Mouse (Mus musculus) adrenal gland, postnatal 25 days (tissue): ENCODE measurements around the gene Sgcd. TPM values are rescaled to one million over a fixed set of nuclear protein-coding genes. Genes with fewer than 3 reads are reported as not detected.
"Not testable (repeated sequence)": the region's sequence is repeated elsewhere in the genome, so short reads cannot be mapped to it uniquely, and the experiment has no call there.

Experiments
- DNase-seq: peaks from one replicate; pipeline ENCODE4 v3.0.0; 2021; ENCODE audit warnings: mixed read lengths
- total RNA-seq: library from RNA; stranded (reverse); gene quantifications from 2 replicates; pipeline ENCODE4 v1.2.3, GENCODE M21; 2021

Gene Sgcd
- total RNA-seq, 1 experiment from 2014 or later = 6.6 TPM

DNA sequence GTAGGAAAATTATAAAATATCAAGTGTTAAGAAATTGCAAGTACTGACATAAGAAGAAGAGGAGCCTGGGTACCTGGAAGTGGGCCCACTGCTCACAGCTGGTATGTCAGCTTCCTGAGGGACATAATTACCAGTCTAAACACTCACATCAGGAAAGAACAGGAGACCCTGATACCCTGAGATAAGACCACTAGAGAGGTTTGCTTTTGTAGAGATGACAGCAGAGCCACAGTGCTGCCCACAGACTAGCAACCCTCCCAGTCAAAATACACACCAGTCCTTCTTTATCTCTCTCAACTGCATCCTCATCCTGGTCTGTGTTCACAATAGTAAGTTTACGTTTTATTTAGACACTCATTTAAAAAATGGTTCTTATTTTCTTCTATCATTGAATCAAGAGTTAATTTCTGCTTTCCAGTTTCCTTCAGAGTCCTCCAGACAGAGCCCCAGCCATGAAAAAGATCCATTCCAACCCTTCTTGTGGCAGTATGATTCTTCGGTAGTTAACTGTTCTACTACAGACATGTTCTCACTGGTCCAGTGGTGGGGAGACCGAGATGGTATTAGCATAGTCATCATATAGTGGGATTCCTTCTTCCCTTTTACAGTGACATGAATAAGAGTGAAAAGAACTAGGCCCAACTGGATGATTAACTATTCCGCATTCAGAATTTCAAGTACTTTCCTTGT lies 211.4 kb downstream of the Sgcd start:
- no peak for DNase-seq

DNA sequence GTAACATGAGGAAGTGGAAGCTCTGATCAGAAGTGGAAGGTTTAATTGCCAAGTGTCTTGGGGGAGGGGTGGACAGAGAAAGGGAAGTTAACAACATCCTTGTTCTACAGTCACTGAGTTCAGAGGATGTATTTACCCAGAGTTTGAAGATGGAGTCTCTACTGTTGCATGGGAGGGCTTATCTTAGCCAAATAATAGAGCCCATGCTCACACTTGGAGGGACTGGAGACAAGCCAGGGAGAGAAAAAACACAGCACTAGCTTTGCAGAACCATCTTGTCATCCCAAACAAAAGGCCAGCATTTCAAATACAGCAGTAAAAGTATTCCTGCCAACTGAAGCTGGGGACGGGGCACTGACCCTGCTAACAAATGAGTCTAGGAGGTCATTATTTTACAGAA lies 212.8 kb downstream of the Sgcd start:
- no peak for DNase-seq

DNA sequence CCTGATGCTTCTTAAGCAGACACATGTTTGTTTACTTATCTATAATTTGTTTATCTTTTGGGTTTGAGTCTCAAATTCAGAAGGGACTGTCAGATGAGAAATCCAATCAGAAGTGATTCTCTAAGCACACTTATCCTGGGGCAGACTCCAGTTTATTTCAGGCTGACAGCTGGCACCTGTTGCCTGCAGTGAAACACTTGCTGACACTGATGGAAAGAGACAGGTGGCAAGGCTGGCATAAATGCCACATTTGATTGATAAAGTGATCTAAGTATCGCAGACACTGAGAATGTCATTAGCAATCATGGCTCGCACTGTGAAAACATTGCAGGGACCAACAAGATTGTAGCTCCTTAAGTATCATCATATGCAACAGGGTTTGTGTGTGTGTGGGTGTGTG lies 222.9 kb downstream of the Sgcd start:
- DNase-seq = no peak

DNA sequence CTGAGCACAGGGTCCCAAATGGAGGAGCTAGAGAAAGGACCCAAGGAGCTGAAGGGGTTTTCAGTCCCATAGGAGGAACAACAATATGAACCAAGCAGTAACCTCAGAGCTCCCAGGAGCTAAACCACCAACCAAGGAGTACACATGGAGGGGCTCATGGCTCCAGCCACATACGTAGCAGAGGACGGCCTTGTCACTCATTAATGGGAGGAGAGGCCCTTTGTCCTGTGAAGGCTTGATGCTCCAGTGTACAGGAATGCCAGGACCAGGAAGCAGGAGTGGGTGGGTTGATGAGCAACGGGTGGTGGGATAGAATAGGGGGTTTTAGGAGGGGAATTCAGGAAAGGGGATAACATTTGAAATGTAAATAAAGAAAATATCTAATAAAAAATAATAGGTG lies 225.2 kb downstream of the Sgcd start:
- not testable (repeated sequence) for DNase-seq

DNA sequence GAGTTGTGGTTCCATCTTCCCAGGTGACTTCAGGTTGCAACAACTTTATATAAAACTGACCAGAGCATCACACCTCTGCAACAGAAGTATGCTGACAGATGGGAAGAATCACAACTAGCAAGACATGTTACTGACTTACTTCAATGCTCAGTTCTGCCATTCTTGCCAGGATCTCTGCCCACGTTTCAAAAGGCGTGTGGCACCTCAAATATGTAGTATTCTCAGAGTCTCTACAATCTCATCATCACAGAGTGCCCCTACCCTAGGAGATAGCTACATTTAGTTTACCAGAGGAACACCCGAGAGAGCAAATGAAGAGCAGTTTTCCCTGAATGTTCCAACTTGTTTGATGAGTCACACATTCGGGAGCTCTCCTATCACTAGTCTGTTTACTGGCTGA lies 229.8 kb downstream of the Sgcd start:
- DNase-seq = no peak

DNA sequence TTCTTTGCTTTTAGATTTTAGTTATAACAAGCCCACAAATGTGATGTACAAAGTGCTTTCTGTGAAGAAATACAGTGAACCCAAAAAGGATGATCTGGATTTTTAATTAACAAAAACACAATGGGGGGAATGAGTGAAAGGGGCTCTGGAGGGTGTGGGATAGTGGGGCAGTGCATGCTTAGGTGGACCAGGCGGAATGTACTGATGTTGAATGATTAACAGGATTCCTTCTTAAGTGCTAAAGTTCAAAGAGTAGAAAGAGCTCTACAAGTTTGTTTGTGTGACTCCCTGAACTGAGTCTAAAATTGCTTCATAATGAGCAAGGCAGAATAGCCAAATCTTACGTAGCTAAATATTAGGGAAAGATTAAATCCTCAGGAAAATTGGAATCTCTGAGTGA lies 246.0 kb downstream of the Sgcd start:
- DNase-seq = no peak

DNA sequence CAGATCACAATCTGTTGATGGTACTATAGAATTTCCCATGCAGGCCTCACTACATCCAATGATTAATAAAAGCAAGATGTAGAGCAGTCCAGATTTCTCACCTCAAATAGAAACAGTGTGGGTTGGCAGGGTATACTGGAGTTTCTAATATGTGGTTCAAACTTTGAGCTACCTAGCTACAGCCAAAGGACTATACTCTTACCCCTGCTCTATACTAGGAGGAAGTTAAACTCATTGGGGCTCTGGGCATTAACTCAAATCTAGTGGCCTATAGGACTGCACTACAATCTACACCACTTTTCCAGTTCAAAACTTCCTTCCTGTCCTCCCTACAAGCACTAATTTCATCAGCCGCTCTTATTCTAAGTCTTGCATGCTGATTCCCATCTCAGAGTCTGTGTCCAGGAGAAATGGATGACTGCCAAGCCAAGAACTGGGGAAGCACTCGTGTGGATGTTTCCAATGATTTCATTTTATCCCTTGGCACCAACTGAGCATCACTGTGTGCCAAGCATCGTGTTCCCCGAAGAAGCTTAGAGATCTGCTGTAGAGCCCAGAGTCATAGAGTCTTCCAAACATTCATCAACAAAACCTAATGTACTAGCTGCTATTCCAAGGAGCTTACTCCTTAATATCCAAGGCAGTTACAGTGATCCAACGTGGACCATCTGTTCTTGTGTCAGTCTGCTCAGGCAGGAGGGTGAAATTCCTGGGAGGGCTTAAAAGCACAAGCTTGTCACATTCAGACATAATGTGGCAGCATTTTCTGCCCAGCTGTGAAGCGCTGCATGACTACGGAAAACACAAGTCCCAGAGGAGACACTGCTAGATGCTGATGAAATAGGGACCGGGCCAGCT lies 283.6 kb downstream of the Sgcd start:
- DNase-seq = no peak

DNA sequence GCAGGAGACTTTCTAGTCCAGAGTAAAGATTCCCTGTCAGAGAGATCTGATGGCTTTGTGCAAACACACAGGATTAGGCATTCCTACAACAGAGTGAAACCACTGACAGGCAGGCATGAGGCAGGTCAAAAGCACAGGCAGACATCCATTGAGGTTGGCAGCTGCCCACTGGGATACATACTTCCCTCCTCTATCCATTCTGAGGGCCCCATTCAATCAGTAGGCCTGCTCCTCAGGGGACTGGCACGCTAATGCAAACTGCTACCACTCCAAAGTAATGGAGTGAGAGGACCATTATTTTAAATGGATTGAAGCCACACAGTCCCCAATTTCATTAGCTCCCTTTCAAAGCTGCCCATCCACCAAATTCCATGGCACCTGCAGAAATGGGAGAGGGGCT lies 293.2 kb downstream of the Sgcd start:
- DNase-seq = no peak

DNA sequence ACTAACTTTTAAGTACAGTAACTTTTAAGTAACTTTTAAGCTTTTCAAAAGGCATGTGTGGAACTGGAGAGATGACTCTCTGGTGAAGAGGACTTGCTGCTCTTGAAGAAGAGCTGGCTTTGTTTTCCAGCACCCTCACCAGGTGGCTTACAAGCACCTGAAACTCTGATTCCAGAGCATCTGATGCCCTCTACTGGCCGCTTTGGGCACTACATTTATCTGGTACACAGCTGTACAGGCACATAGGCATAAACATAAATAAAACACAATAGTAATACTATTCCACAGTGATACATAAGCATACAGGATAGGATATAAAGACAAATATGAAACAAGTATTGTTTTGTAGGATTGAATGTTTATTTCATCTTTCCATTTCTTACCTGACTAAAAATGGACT lies 330.6 kb downstream of the Sgcd start:
- peak; percentile 33 for DNase-seq

DNA sequence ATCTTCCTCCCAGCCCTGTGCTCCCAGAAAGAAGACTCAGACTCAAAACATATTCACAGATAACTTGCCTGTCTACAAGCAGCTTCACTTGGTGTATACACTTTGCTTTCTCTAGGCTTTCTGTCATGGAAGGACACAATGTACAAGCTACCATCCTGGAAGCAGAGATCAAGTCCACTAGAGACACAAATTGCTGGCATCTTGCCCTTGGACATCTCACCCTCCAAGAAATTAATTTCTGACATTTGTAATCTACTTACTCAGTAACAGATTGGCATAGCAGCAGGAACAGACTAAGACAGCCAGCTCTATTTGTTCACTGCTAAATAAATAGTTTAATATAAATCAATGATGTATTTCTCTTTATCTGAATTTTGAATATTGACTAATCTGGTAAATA lies 342.9 kb downstream of the Sgcd start:
- DNase-seq = no peak

DNA sequence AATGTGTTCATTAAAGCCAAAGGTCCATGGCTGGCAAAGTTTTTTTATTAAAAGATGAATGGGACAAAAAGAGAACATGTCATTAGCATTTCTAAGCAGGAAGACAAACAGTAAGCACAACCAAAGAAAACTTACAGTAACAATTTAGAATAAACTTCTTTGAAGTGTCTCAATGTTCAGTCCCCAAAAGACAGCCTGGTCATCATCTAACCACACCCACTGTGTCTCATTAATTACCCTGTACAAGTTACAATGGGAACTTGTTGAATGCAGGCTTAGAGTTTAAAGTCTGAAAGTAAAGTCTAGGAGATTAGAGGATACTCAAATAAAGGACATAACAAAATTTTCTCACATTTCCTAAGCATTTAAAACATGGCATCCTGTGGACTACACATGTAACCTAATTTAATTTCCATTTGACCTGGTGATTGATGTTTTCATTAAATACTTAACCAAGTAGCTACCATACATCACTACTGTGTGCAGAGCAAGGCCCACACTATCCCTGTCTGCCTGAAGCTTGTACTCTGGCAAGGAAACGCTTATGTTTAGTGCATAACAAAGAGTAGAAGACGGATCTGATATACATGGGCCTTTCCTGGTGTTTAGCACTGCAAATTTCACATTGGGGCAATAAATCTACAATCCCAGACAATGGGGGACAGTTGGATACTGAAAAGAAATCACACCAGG lies 347.1 kb downstream of the Sgcd start:
- DNase-seq = no peak

DNA sequence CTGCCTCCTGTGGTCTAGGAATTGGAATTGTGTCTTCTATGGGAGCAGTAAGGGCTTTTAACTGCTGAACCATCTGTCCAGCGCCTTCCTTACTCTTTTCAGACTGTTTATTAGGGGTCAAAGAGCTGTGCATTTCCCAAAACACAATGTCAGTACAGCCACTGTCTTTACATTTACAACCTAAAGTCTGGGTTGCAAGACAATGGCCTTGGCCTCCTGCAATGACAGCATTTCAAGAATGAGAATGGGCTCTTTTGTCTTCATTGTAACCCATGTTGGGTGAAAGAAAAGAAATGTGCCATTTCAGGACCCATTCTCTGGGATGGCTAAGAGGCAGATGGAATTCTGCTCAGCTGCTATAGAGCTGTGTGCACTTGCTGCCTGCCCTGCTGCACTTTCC lies 348.2 kb downstream of the Sgcd start:
- no peak for DNase-seq

DNA sequence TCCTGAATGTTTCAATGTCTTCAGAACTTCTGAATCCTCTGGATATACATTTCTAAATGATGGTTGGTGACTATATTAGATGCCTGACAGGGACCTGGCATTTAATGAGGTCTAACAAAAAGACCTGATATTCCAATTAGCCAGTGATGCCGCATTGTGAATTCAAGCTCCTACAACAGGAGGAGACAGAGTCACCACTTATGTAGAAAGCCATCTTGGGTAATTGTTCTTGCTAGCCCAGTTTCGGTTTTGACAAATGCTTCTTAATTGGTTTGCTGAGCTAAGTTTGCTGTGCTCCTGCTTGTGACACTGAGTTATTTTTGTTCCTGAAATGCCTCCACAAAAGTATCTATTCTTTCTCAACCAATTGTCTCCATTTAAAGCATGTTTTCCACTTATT lies 358.6 kb downstream of the Sgcd start:
- DNase-seq = no peak

DNA sequence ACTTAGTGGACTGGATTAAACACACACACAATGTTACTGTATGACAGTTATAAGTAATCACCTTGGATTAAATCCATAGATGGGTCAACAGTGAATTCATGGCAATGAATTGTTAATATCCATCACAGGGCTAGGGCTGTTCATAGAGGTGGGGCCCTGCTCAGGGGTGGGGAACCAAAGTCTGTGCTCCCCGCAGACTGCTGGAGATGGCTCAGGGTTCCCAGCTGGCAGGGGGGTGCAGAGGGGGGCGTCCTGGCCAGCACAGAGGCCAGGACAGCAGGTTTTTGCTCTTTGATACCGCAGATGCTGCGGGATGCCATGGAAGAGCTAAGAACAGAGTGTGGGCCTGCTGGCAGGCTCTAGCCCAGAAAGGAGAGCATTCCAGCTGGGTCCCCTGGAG lies 378.9 kb downstream of the Sgcd start:
- DNase-seq = no peak

DNA sequence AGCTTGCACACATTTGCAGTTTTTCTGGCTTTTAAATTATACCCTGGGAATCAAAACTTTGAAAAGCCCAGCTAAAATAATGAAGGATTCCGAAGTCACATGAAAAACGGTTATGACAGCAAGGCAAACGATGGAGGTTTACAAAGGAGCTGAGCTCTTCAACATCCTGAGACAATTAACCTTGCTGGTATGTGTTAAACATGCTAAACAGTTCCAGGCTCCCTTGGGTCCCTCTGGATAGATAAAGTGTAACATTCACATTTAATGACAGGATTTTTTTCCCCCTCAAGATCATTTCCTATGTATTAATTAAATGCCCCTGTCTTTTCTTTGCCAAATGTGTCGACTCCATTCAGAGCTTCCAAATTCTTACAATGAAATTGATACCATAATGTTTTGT lies 414.1 kb downstream of the Sgcd start:
- no peak for DNase-seq

DNA sequence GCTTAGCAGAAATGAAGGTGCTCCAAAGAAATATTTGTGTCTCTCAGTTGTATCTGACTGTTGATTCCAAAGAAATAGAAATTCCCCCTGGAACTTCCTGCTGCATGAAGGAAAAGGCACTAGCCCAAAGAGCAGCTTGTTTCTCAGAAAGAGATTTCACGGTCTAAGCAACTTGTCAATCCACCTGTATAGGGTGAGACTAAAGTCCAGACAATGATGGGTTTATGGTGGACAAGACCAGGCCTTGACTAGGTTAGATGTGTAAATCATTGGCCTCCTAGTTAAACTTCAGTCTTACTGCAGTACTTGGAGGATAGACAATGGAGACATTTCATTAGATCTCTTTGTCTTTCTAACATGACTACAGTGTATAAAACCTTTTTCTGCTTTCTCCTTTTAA lies 420.3 kb downstream of the Sgcd start:
- DNase-seq = no peak

DNA sequence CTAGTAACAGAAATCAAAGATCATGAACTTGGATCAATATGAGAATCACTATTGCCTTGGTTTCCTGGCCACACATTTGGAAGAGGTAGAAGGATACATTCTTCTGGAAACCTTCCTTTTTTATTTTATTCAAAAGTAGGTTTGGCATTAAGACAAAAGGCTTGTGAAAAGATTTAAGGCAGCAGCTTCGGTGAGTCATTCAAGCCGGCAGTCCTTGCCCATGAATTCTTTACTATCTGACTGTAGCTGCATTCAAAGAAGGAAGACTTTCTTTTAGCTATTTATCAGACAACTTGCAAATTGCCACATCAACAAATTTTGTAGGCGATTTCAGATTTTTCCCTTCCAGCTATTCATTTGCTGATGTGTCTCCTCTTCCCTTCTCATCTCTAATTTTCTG lies 422.6 kb downstream of the Sgcd start:
- no peak for DNase-seq

DNA sequence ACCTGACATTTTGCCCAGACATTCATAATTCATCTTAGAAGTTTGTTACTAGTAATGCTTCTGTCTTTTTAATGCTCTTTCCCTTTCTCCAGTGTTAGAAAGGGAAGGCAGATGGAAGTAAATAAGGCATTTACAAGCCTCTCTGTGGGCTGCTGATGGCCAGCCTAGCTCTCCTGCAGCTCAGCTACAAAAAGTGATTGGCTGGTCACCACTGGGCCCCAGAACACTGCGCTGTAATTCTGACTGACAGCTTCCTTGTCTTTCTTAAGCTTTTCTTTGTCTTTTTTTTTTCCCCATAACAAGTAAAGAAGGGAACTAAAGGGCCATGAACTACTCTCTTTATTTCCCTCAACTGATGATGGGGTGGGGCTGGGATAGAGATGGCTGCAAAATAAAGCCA lies 463.9 kb downstream of the Sgcd start:
- no peak for DNase-seq

DNA sequence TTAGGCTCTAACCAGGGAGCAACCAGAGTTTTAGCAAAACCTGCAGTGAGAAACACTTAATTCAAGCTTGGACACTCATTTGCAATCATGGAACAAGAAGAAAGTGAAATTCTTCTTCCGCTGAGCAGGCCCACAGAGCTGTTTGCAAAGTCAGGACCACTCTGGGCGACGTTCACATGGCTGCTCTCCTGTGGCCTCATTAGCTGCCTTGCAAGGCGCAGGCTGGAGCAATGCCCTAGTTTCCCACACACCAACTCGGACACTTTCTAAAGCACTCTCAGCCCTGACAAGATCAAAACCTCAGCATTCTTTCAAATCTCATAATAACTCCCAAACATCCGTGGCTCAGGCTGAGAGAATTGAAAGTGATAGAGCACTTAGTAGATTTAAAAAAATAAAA lies 480.7 kb downstream of the Sgcd start:
- no peak for DNase-seq

DNA sequence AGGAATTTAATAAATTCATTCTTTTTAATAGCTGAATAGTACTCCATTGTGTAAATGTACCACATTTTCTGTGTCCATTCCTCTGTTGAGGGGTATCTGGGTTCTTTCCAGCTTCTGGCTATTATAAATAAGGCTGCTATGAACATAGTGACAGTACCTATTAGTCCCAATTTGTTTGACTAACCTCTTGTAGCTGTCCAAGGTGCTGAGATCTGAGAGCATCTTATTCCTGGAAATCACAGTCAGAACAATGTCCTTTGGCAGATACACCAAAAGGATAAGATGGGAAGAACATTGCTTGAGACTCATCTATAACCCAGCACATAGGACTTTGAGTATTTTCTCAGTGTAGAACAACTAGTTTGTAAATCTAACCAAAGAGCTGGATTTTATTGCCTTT lies 485.5 kb downstream of the Sgcd start:
- DNase-seq = not testable (repeated sequence)

DNA sequence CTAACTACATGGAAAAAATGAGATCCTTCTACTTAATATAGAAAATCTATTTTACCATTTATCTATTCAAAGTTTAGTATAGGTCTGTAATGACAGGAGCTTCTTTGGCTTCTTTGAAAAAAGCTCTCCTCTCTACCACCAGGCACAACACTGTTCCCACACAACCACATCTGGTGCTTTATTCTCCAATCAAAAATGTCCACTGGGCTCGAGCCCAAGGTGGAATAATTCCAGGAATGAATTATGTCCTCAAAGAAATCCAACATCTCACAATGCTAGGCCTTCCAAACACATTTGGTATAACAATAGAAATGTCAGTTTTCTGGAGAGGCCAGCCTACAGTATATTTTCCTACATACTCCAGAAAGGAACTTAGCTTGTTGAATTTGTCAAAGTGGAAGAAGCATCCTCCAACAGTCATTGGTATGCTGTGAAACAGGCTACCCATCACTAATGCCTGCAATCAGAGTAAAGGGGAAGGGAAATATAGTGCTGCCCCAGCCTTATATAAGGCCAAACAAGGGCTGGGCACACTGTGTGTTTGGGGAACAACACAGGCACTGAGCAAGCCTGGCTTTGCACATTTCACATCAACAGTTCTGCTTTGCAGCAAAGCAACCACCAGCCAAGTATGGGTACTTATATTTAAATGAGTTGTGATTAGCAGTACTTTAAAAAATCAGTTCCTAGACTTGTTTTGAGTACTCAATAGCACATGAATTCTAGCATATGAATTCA lies 515.1 kb downstream of the Sgcd start:
- no peak for DNase-seq

DNA sequence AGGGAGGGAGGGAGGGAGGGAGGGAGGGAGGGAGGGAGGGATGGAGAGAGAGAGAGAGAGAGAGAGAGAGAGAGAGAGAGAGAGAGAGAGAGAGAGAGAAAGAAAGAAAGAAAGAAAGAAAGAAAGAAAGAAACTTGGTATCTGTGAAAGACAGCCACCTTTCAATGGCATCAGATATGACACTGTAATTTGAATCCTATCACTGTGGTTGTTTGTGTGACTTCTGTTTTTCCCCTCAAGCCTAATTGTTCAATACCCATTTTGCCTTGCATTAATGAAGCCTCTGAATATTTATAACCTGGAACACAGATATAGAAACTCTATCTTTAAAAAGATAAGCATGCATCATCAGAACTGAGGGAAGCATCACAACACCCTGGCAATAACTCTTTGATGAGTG lies 528.1 kb downstream of the Sgcd start:
- DNase-seq = not testable (repeated sequence)

DNA sequence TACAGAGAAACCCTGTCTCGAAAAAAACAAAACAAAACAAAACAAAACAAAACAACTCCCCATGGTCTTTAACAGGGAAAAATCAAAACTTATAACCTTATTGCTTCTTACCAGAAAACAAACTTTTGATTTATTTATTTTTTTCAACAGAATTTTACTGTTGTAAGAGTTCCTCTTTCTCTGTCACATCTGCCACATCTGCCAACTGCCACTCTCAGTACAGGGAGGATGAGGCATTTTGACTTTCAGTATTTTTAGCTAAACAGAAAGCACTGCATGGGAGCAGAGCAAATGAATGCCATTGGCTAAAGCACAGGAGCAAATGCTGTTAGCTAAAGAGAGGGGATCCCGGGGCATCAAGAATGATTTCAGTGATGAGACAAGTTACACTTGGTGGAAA lies 528.6 kb downstream of the Sgcd start:
- no peak for DNase-seq
